Mouse (Mus musculus): Measurements from ENCODE around the gene Tcf15. TPM values are rescaled to one million over a fixed set of nuclear protein-coding genes. Genes with fewer than 3 reads are reported as not detected.

Gene Tcf15
- total RNA-seq (2012; rRNA removed), result 22.4 and 54.6 TPM in 2 replicates

DNA sequence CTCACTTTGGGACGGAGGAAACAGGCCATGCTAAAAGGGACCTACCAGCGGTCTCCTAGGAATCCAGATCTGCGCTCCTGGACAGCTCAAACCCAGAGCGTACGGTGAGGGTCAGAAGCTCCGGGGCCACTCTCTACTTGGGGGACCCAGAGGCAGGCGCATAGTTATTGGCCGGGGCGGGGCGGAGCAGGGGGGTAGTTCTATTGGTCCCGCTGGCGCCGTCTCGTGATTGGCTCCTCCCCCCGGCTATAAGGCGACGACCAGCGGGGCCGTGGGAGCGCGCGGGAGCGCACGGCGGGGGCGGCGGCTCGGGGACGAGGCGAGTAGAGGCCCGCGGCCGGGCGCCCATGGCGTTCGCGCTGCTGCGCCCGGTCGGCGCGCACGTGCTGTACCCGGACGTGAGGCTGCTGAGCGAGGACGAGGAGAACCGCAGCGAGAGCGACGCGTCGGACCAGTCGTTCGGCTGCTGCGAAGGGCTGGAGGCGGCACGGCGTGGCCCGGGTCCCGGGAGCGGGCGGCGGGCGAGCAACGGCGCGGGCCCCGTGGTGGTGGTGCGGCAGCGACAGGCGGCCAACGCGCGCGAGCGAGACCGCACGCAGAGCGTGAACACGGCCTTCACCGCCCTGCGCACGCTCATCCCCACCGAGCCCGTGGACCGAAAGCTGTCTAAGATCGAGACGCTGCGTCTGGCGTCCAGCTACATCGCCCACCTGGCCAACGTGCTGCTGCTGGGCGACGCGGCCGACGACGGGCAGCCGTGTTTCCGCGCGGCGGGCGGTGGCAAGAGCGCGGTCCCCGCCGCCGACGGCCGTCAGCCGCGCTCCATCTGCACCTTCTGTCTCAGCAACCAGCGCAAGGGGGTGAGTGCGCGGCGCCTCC, at the start of gene Tcf15:
Gene Tcf15 (plus strand): TSS at position 283 of the 879 bp plus-strand sequence.
- H3K4me3 ChIP-seq (ENCODE audit: insufficient read depth in 1 of 2, low read depth in 1 of 2, low read length in 2 of 2, poor library complexity in 1 of 2, severe bottlenecking in 1 of 2), result peak within 1 kb of the TSS; percentile 67 to 80
- H3K9me3 ChIP-seq (ENCODE audit: control insufficient read depth, insufficient read depth, low read depth, low read length), result no peaks in the 10 kb centered on the region
- peak within 1 kb of the TSS; percentile 91 for H3K9ac ChIP-seq (ENCODE audit: insufficient read depth, low read depth, low read length, poor library complexity, severe bottlenecking)
- in situ Hi-C loops (cut with MboI; ENCODE audit: low sequenced_read_pairs in 2 of 2, unreplicated experiment in 2 of 2), result no loop called here
- peak; percentile 70 for DNase-seq (ENCODE audit: low read depth, low spot score)
- no peak within 1 kb of the TSS for H3K27ac ChIP-seq (ENCODE audit: insufficient read depth, low read depth, low read length, poor library complexity, severe bottlenecking)
- peaks cover 17% of the 10 kb centered on the region for H3K36me3 ChIP-seq (ENCODE audit: control insufficient read depth, insufficient read depth, low read length, poor library complexity, severe bottlenecking)
- no peak for TF ChIP-seq MAFK (IDR thresholded peaks at IDR 0.05; ENCODE audit: insufficient read depth, low read depth, low read length)
- no peak for TF ChIP-seq ZNF384 (IDR thresholded peaks at IDR 0.05; ENCODE audit: low read depth, low read length)
- TF ChIP-seq CHD2 (IDR thresholded peaks at IDR 0.05; ENCODE audit: low read depth, low read length), result no peak
- TF ChIP-seq HCFC1 (IDR thresholded peaks at IDR 0.05; ENCODE audit: borderline replicate concordance, insufficient read depth, low read length), result no peak
- TF ChIP-seq ZC3H11A (IDR thresholded peaks at IDR 0.05; ENCODE audit: borderline replicate concordance, low read depth, low read length), result no peak
- H3K4me1 ChIP-seq (ENCODE audit: control insufficient read depth in 2 of 2, insufficient read depth in 2 of 2, low read length in 2 of 2, poor library complexity in 1 of 2), result peaks cover 6 to 16% of the 10 kb centered on the region in 2 experiments; a peak in 3 of 4 replicates

DNA sequence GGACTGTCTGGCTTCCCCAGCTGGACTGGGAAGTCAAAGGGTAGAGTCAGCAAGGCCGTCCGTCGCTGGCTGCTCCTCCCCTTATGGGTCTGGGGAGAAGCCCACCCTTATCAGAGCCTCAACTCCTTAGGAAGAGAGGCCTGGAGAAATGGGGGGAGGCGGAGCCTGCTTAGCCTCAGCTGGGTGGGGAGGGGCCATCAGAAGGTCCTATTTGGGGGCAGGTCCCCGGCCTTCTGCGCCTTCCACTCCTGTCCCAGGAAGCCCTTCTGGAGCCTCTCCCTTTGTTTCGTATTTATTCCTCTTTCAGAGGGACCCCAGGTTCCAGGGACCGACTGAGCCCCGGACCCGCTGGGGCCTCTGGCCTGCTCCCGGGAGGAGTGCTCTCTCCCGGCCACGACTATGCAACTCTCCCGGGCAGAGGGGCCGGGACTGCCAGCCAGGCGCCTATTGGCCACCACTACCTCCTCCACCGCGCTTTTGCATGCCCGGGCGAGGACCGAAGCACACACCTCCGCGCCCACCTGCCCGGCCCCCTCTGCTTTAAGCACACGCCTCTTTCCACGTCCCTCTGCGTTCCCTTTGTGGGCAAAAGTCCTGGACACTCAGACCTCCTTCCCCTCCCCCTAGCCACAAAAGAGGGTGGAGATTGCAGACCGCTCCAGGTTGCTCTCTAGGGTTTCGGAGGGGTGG, 48.4 kb upstream of the Tcf15 start:
- no peak for TF ChIP-seq HCFC1 (IDR thresholded peaks at IDR 0.05; ENCODE audit: borderline replicate concordance, insufficient read depth, low read length)
- TF ChIP-seq MAFK (IDR thresholded peaks at IDR 0.05; ENCODE audit: insufficient read depth, low read depth, low read length), result no peak
- no peak for TF ChIP-seq CHD2 (IDR thresholded peaks at IDR 0.05; ENCODE audit: low read depth, low read length)
- no peak for TF ChIP-seq ZC3H11A (IDR thresholded peaks at IDR 0.05; ENCODE audit: borderline replicate concordance, low read depth, low read length)
- no peak for TF ChIP-seq ZNF384 (IDR thresholded peaks at IDR 0.05; ENCODE audit: low read depth, low read length)
- no peaks in the 10 kb centered on the region for H3K9me3 ChIP-seq (ENCODE audit: control insufficient read depth, insufficient read depth, low read depth, low read length)
- in situ Hi-C loops (cut with MboI; ENCODE audit: low sequenced_read_pairs in 2 of 2, unreplicated experiment in 2 of 2), result no loop called here
- peak; percentile 91 for DNase-seq (ENCODE audit: low read depth, low spot score)
- peak overlapping the region; percentile 80 for H3K9ac ChIP-seq (ENCODE audit: insufficient read depth, low read depth, low read length, poor library complexity, severe bottlenecking)
- peak overlapping the region; percentile 89 for H3K27ac ChIP-seq (ENCODE audit: insufficient read depth, low read depth, low read length, poor library complexity, severe bottlenecking)
- H3K4me1 ChIP-seq (ENCODE audit: control insufficient read depth in 2 of 2, insufficient read depth in 2 of 2, low read length in 2 of 2, poor library complexity in 1 of 2), result peaks cover 19% of the 10 kb centered on the region in 2 experiments
- no peaks in the 10 kb centered on the region; the same call in 1 of the 2 replicates for H3K36me3 ChIP-seq (ENCODE audit: control insufficient read depth, insufficient read depth, low read length, poor library complexity, severe bottlenecking)
- H3K4me3 ChIP-seq (ENCODE audit: insufficient read depth in 1 of 2, low read depth in 1 of 2, low read length in 2 of 2, poor library complexity in 1 of 2, severe bottlenecking in 1 of 2), result peak overlapping the region; percentile 45 to 62

DNA sequence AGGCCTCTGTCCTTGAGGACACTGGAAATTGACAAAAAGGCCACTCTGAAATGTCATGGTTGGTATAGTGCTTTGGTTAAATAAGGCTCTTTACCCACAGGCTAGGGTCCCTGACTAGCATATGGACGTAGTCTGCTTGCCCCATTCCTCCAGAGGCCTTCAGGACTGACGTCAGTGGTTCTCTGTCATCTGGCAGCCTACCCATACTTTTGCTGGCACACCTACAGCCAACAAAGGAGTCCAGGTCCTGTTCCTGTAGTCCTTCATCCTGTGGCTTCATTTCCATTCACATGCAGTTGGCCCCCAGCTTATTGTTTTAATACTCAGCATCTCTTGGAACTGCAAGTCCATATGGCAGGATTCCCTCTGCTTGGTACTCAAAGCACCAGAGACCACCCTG, 46.4 kb upstream of the Tcf15 start:
- in situ Hi-C loops (cut with MboI; ENCODE audit: low sequenced_read_pairs in 2 of 2, unreplicated experiment in 2 of 2), result no loop called here
- no peak for DNase-seq (ENCODE audit: low read depth, low spot score)
- no peak overlapping the region for H3K27ac ChIP-seq (ENCODE audit: insufficient read depth, low read depth, low read length, poor library complexity, severe bottlenecking)
- peaks cover 17% of the 10 kb centered on the region in 2 experiments for H3K4me1 ChIP-seq (ENCODE audit: control insufficient read depth in 2 of 2, insufficient read depth in 2 of 2, low read length in 2 of 2, poor library complexity in 1 of 2)
- H3K4me3 ChIP-seq (ENCODE audit: insufficient read depth in 1 of 2, low read depth in 1 of 2, low read length in 2 of 2, poor library complexity in 1 of 2, severe bottlenecking in 1 of 2), result no peak overlapping the region
- no peaks in the 10 kb centered on the region for H3K36me3 ChIP-seq (ENCODE audit: control insufficient read depth, insufficient read depth, low read length, poor library complexity, severe bottlenecking)
- H3K9ac ChIP-seq (ENCODE audit: insufficient read depth, low read depth, low read length, poor library complexity, severe bottlenecking), result no peak overlapping the region
- TF ChIP-seq ZNF384 (IDR thresholded peaks at IDR 0.05; ENCODE audit: low read depth, low read length) (no peak), HCFC1 (IDR thresholded peaks at IDR 0.05; ENCODE audit: borderline replicate concordance, insufficient read depth, low read length) (no peak), ZC3H11A (IDR thresholded peaks at IDR 0.05; ENCODE audit: borderline replicate concordance, low read depth, low read length) (no peak), MAFK (IDR thresholded peaks at IDR 0.05; ENCODE audit: insufficient read depth, low read depth, low read length) (no peak), CHD2 (IDR thresholded peaks at IDR 0.05; ENCODE audit: low read depth, low read length) (no peak)
- H3K9me3 ChIP-seq (ENCODE audit: control insufficient read depth, insufficient read depth, low read depth, low read length), result no peaks in the 10 kb centered on the region

DNA sequence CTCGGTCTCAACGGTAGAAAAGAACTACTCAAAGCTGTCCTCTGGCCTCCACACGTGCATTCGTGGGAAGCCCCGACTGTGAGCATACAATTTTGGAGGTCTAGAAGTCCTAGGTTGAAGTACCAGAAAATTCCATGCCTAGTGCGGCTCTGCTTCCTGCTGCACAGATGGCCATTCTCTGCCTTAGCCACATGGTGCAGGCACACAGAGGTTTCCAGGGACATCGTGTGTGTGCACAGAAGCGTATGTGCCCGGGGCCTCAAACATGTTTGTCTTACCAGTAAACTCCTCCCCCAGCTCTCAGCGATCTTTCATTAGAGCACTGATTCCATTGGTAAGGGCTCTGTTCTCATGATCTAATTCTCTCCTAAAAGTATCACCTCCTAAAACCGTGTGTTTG, 45.4 kb upstream of the Tcf15 start:
- in situ Hi-C loops (cut with MboI; ENCODE audit: low sequenced_read_pairs in 2 of 2, unreplicated experiment in 2 of 2), result no loop called here
- no peak overlapping the region for H3K27ac ChIP-seq (ENCODE audit: insufficient read depth, low read depth, low read length, poor library complexity, severe bottlenecking)
- no peaks in the 10 kb centered on the region for H3K36me3 ChIP-seq (ENCODE audit: control insufficient read depth, insufficient read depth, low read length, poor library complexity, severe bottlenecking)
- no peaks in the 10 kb centered on the region for H3K9me3 ChIP-seq (ENCODE audit: control insufficient read depth, insufficient read depth, low read depth, low read length)
- DNase-seq (ENCODE audit: low read depth, low spot score), result no peak
- H3K9ac ChIP-seq (ENCODE audit: insufficient read depth, low read depth, low read length, poor library complexity, severe bottlenecking), result no peak overlapping the region
- TF ChIP-seq MAFK (IDR thresholded peaks at IDR 0.05; ENCODE audit: insufficient read depth, low read depth, low read length) (no peak), ZC3H11A (IDR thresholded peaks at IDR 0.05; ENCODE audit: borderline replicate concordance, low read depth, low read length) (no peak), CHD2 (IDR thresholded peaks at IDR 0.05; ENCODE audit: low read depth, low read length) (no peak), ZNF384 (IDR thresholded peaks at IDR 0.05; ENCODE audit: low read depth, low read length) (no peak), HCFC1 (IDR thresholded peaks at IDR 0.05; ENCODE audit: borderline replicate concordance, insufficient read depth, low read length) (no peak)
- no peak overlapping the region for H3K4me3 ChIP-seq (ENCODE audit: insufficient read depth in 1 of 2, low read depth in 1 of 2, low read length in 2 of 2, poor library complexity in 1 of 2, severe bottlenecking in 1 of 2)
- peaks cover 12 to 17% of the 10 kb centered on the region in 2 experiments for H3K4me1 ChIP-seq (ENCODE audit: control insufficient read depth in 2 of 2, insufficient read depth in 2 of 2, low read length in 2 of 2, poor library complexity in 1 of 2)

Measured in ES-E14 (cell line).